Mouse (Mus musculus): Measurements from ENCODE around the gene Hsf2bp.
A peak's percentile ranks its signal among the peaks of the same experiment; 100 is the strongest.

Gene Hsf2bp

GRCm38 (mm10) chr17:31937141-31937554 is 99.0 kb downstream of the Hsf2bp start:
- no peak for DNase-seq (ENCODE audit: extremely low spot score)

- DNase-seq (ENCODE audit: extremely low spot score) = no peak
Measured at GRCm38 (mm10) chr17:31935841-31936240, 100.3 kb downstream of the Hsf2bp start.

GRCm38 (mm10) chr17:31935091-31935830 is 100.9 kb downstream of the Hsf2bp start:
- DNase-seq (ENCODE audit: extremely low spot score) = no peak

- DNase-seq (ENCODE audit: extremely low spot score) = no peak
Measured at GRCm38 (mm10) chr17:31933956-31934355, 102.2 kb downstream of the Hsf2bp start.

GRCm38 (mm10) chr17:31931499-31931898 is 104.7 kb downstream of the Hsf2bp start:
- DNase-seq (ENCODE audit: extremely low spot score) = no peak

- peak; percentile 70 for DNase-seq (ENCODE audit: extremely low spot score)
Measured at GRCm38 (mm10) chr17:31929844-31930715, 106.1 kb downstream of the Hsf2bp start.

- no peak for DNase-seq (ENCODE audit: extremely low spot score)
Measured at GRCm38 (mm10) chr17:31929032-31929431, 107.1 kb downstream of the Hsf2bp start.

- no peak for DNase-seq (ENCODE audit: extremely low spot score)
Measured at GRCm38 (mm10) chr17:31927895-31928626, 108.1 kb downstream of the Hsf2bp start.

- DNase-seq (ENCODE audit: extremely low spot score) = no peak
Measured at GRCm38 (mm10) chr17:31924229-31924628, 111.9 kb downstream of the Hsf2bp start.

GRCm38 (mm10) chr17:31923310-31923970 is 112.7 kb downstream of the Hsf2bp start:
- DNase-seq (ENCODE audit: extremely low spot score) = no peak

- DNase-seq (ENCODE audit: extremely low spot score) = no peak
Measured at GRCm38 (mm10) chr17:31920589-31921190, 115.5 kb downstream of the Hsf2bp start.

- no peak for DNase-seq (ENCODE audit: extremely low spot score)
Measured at GRCm38 (mm10) chr17:31919599-31919998, 116.5 kb downstream of the Hsf2bp start.

- no peak for DNase-seq (ENCODE audit: extremely low spot score)
Measured at GRCm38 (mm10) chr17:31918374-31918773, 117.8 kb downstream of the Hsf2bp start.

- DNase-seq (ENCODE audit: extremely low spot score) = no peak
Measured at GRCm38 (mm10) chr17:31916461-31916775, 119.7 kb downstream of the Hsf2bp start.

- DNase-seq (ENCODE audit: extremely low spot score) = no peak
Measured at GRCm38 (mm10) chr17:31915756-31916460, 120.2 kb downstream of the Hsf2bp start.

GRCm38 (mm10) chr17:31914323-31914722 is 121.8 kb downstream of the Hsf2bp start:
- DNase-seq (ENCODE audit: extremely low spot score) = no peak

GRCm38 (mm10) chr17:31912881-31913662 is 123.1 kb downstream of the Hsf2bp start:
- no peak for DNase-seq (ENCODE audit: extremely low spot score)

GRCm38 (mm10) chr17:31912387-31912786 is 123.8 kb downstream of the Hsf2bp start:
- DNase-seq (ENCODE audit: extremely low spot score) = no peak

- no peak for DNase-seq (ENCODE audit: extremely low spot score)
Measured at GRCm38 (mm10) chr17:31908966-31909365, 127.2 kb downstream of the Hsf2bp start.

- DNase-seq (ENCODE audit: extremely low spot score) = no peak
Measured at GRCm38 (mm10) chr17:31906441-31906840, 129.7 kb downstream of the Hsf2bp start.
